Mouse (Mus musculus): ENCODE measurements around the gene Dhrs7b.

- TF ChIP-seq CTCF (IDR thresholded peaks at IDR 0.05; ENCODE audit: insufficient read depth, low read depth, low read length) (no peak), POLR2A (IDR thresholded peaks at IDR 0.05; ENCODE audit: insufficient read depth, low read depth, low read length) (no peak)
Observed at GRCm38 (mm10) chr11:60873101-60873500, 42.7 kb downstream of the Dhrs7b start.
